Mouse (Mus musculus): ENCODE data around the gene Gm10722.
A peak's percentile ranks its signal among the peaks of the same experiment; 100 is the strongest.
"Not testable (repeated sequence)": the region's sequence is repeated elsewhere in the genome, so short reads cannot be mapped to it uniquely, and the experiment has no call there.

Gm10722 gene

GRCm38 (mm10) chr9:3000445-3000972 is at the start of gene Gm10722:
Gm10722 (plus strand) TSS chr9:3000922.
- DNase-seq (ENCODE audit: low spot score in 2 of 2) = peak; percentile 4 to 34

GRCm38 (mm10) chr9:3001006-3001405 is 284 bp downstream of the Gm10722 start:
- peak; percentile 3 to 31 for DNase-seq (ENCODE audit: low spot score in 2 of 2)

- peak; percentile 98 to 100 for DNase-seq (ENCODE audit: low spot score in 2 of 2)
Measured at GRCm38 (mm10) chr9:3001948-3002659, 1.4 kb downstream of the Gm10722 start.

- not testable (repeated sequence) for DNase-seq (ENCODE audit: low spot score in 2 of 2)
Measured at GRCm38 (mm10) chr9:3002794-3003396, 2.2 kb downstream of the Gm10722 start, which contains the start of gene Gm11168. Gm11168 (plus strand) TSS chr9:3003346.

- not testable (repeated sequence) for DNase-seq (ENCODE audit: low spot score in 2 of 2)
Measured at GRCm38 (mm10) chr9:3006179-3006578, 5.5 kb downstream of the Gm10722 start.

GRCm38 (mm10) chr9:3006636-3007035 is 5.9 kb downstream of the Gm10722 start:
- DNase-seq (ENCODE audit: low spot score in 2 of 2) = peak; percentile 90 to 100

- not testable (repeated sequence) for DNase-seq (ENCODE audit: low spot score in 2 of 2)
Measured at GRCm38 (mm10) chr9:3007272-3007671, 6.5 kb downstream of the Gm10722 start.

- DNase-seq (ENCODE audit: low spot score in 2 of 2) = not testable (repeated sequence)
Measured at GRCm38 (mm10) chr9:3009331-3009730, 8.6 kb downstream of the Gm10722 start.

GRCm38 (mm10) chr9:3012054-3012621 is 11.4 kb downstream of the Gm10722 start:
- not testable (repeated sequence) for DNase-seq (ENCODE audit: low spot score in 2 of 2)

GRCm38 (mm10) chr9:3012733-3013279 is 12.1 kb downstream of the Gm10722 start, which contains the start of gene Gm10721:
Gm10721 (plus strand) TSS chr9:3013140.
- DNase-seq (ENCODE audit: low spot score in 2 of 2) = not testable (repeated sequence)

- not testable (repeated sequence) for DNase-seq (ENCODE audit: low spot score in 2 of 2)
Measured at GRCm38 (mm10) chr9:3015354-3015753, 14.6 kb downstream of the Gm10722 start, which contains the start of gene Gm10720. Gm10720 (plus strand) TSS chr9:3015654.

GRCm38 (mm10) chr9:3015896-3016295 is 15.2 kb downstream of the Gm10722 start:
- DNase-seq (ENCODE audit: low spot score in 2 of 2) = not testable (repeated sequence)

- not testable (repeated sequence) for DNase-seq (ENCODE audit: low spot score in 2 of 2)
Measured at GRCm38 (mm10) chr9:3017108-3017507, 16.4 kb downstream of the Gm10722 start, which contains the start of gene Gm10719. Gm10719 (plus strand) TSS chr9:3017408.

GRCm38 (mm10) chr9:3018944-3019343 is 18.2 kb downstream of the Gm10722 start:
- peak; percentile 82 to 93 for DNase-seq (ENCODE audit: low spot score in 2 of 2)

GRCm38 (mm10) chr9:3019835-3020727 is 19.4 kb downstream of the Gm10722 start:
- peak; percentile 55 to 74 for DNase-seq (ENCODE audit: low spot score in 2 of 2)

- DNase-seq (ENCODE audit: low spot score in 2 of 2) = peak; percentile 60 to 78
Measured at GRCm38 (mm10) chr9:3022316-3023008, 21.7 kb downstream of the Gm10722 start.

GRCm38 (mm10) chr9:3023312-3023984 is 22.7 kb downstream of the Gm10722 start, which contains the start of gene Gm10718:
Gm10718 (plus strand) TSS chr9:3023547.
- DNase-seq (ENCODE audit: low spot score in 2 of 2) = peak; percentile 3 to 19

GRCm38 (mm10) chr9:3023985-3024648 is 23.4 kb downstream of the Gm10722 start:
- DNase-seq (ENCODE audit: low spot score in 2 of 2) = peak; percentile 73 to 85

GRCm38 (mm10) chr9:3024912-3025467 is 24.3 kb downstream of the Gm10722 start, which contains the start of gene Gm10717:
Gm10717 (plus strand) TSS chr9:3025417.
- DNase-seq (ENCODE audit: low spot score in 2 of 2) = peak; percentile 51 to 53
